Mouse (Mus musculus) midbrain, embryonic 13.5 days (tissue): ENCODE data around the gene Myh11. TPM values are rescaled to one million over a fixed set of nuclear protein-coding genes. Genes with fewer than 3 reads are reported as not detected.

Source experiments
- ATAC-seq: fragments of 200-750 bp; cut with Nextera tagmentation; 2 replicates; pipeline ENCODE4 v1.8.0; 2017; ENCODE audit warnings: mild to moderate bottlenecking, moderate TSS enrichment, moderate library complexity
- H3K27ac ChIP-seq: fragments of 300-500 bp; sonication (generic); 2 replicates; pipeline ENCODE4 v1.5.1; 2015; ENCODE audit warnings: inconsistent platforms, mild to moderate bottlenecking, moderate library complexity
- H3K27me3 ChIP-seq: fragments of 300-500 bp; sonication (generic); 2 replicates; pipeline ENCODE4 v1.6.1; 2015; ENCODE audit warnings: mild to moderate bottlenecking, inconsistent platforms
- H3K36me3 ChIP-seq: fragments of 300-500 bp; sonication (generic); 2 replicates; pipeline ENCODE4 v1.6.1; 2015; ENCODE audit warnings: mild to moderate bottlenecking, inconsistent platforms
- H3K4me1 ChIP-seq: fragments of 300-500 bp; sonication (generic); replicated peaks from 2 replicates; pipeline ENCODE4 v1.6.1; 2015; ENCODE audit warnings: inconsistent platforms
- H3K4me2 ChIP-seq: fragments of 300-500 bp; sonication (generic); replicated peaks from 2 replicates; pipeline ENCODE4 v1.6.1; 2015; ENCODE audit warnings: moderate library complexity, mild to moderate bottlenecking, inconsistent platforms
- H3K4me3 ChIP-seq: fragments of 300-500 bp; sonication (generic); replicated peaks from 2 replicates; pipeline ENCODE4 v1.5.1; 2015; ENCODE audit warnings: mild to moderate bottlenecking, inconsistent platforms
- H3K9ac ChIP-seq: fragments of 300-500 bp; sonication (generic); replicated peaks from 2 replicates; pipeline ENCODE4 v1.6.1; 2015; ENCODE audit warnings: mild to moderate bottlenecking, inconsistent platforms
- H3K9me3 ChIP-seq: fragments of 300-500 bp; sonication (generic); 2 replicates; pipeline ENCODE4 v1.6.1; 2016; ENCODE audit warnings: mild to moderate bottlenecking, inconsistent platforms
- WGBS: fragments of 180-500 bp; shearing (Covaris S2); methylation state at CpG from one replicate; pipeline ENCODE4 v1.1.7; 2015; 5-methylcytosine and 5-hydroxymethylcytosine counted together
- polyA plus RNA-seq: library from polyadenylated mRNA; unstranded; fragments of >200 nt; fragmentation: Nextera tagmentation; extraction: Ambion mirVana; gene quantifications from 2 replicates; pipeline ENCODE4 v1.2.1, GENCODE M21; 2015

Myh11 gene
- polyA plus RNA-seq, 1 experiment from 2014 or later: 0.39 TPM

DNA sequence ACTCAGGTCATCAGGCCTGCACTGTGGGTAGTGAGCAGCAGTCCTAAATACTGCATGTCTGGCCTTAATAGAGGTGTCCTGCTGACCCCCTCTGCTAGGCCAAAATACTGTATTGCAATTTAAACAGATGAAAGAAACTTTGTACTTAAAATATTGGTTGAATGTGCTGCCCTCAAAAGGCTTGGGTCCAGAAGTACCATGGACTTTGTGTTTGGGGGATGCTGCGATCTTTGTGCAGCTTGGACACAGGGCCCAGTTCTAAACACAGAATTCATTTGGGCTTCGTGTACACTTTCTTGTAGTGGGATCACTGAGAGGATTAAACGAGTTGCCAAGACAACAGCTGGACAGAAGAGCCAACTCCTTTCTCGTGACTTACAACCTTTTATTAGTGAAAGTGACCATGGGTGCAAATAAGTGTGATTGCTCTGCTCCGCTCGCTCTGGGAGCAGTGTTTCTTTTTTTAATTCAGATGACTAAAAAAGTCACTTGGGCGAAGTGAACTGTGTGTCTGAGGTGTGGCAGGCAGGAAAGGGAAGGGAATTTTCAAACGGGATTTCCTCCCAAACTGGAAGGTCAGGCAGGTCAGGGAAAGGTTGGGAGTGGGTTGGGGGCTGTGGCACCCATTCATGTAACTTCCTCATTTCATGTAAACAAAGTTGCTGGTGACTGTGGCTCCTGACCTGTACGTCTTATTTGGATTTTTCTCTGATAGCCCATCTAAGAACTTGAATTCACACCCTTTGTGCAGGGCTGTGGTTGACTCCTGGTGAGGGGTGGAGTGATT is 96.8 kb downstream of the Myh11 start:
- H3K36me3 ChIP-seq: peaks cover 35% of the 10 kb centered on the region
- H3K4me2 ChIP-seq: no peak overlapping the region
- H3K27ac ChIP-seq: no peak overlapping the region; the same call in 1 of the 2 replicates
- WGBS: 44% methylated on average over 9 of the region's 9 CpGs
- H3K4me3 ChIP-seq: no peak overlapping the region
- no peaks in the 10 kb centered on the region for H3K9me3 ChIP-seq
- H3K27me3 ChIP-seq: no peaks in the 10 kb centered on the region
- H3K9ac ChIP-seq: no peak overlapping the region
- no peaks in the 10 kb centered on the region for H3K4me1 ChIP-seq
- no peak for ATAC-seq

GRCm38 (mm10) chr16:14185516-14185915 is 105.7 kb downstream of the Myh11 start:
- H3K9me3 ChIP-seq: no peaks in the 10 kb centered on the region
- H3K4me2 ChIP-seq: no peak overlapping the region
- H3K27me3 ChIP-seq: no peaks in the 10 kb centered on the region
- H3K9ac ChIP-seq: no peak overlapping the region
- peaks cover 78% of the 10 kb centered on the region for H3K36me3 ChIP-seq
- no peak overlapping the region for H3K4me3 ChIP-seq
- ATAC-seq: no peak
- no peaks in the 10 kb centered on the region for H3K4me1 ChIP-seq
- 92% methylated on average over 5 of the region's 5 CpGs for WGBS
- no peak overlapping the region for H3K27ac ChIP-seq

DNA sequence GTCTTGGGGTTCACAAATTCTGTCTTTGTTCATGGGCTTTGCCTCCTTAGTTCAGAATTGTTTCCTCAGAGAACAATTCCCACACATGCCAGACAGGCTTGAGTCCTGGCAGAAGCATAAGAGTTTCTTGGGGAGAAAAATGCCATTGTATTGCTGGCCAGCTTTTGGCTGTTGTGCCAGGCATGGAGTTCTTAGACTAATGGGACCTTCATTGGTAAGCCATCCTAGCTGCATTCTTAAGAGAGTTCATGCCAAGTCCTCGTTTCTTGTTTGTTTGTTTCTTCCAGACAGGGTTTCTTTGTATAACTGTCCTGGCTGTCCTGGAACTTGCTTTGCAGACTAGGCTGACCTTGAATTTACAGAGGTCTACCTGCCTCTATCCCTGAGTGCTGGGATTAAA is 107.3 kb downstream of the Myh11 start:
- Histone ChIP-seq H3K4me1 (no peaks in the 10 kb centered on the region), H3K4me2 (no peak overlapping the region), H3K27me3 (no peaks in the 10 kb centered on the region), H3K9ac (no peak overlapping the region), H3K9me3 (no peaks in the 10 kb centered on the region), H3K4me3 (no peak overlapping the region), H3K27ac (no peak overlapping the region), H3K36me3 (peaks cover 65% of the 10 kb centered on the region)
- WGBS: 69% methylated on average over 1 of the region's 1 CpGs
- no peak for ATAC-seq

- no peak overlapping the region for H3K4me2 ChIP-seq
- H3K9ac ChIP-seq: no peak overlapping the region
- no peak overlapping the region for H3K27ac ChIP-seq
- H3K9me3 ChIP-seq: no peaks in the 10 kb centered on the region
- WGBS: 96% methylated on average over 5 of the region's 5 CpGs
- no peaks in the 10 kb centered on the region for H3K27me3 ChIP-seq
- no peak for ATAC-seq
- H3K36me3 ChIP-seq: peaks cover 64% of the 10 kb centered on the region
- H3K4me3 ChIP-seq: no peak overlapping the region
- no peaks in the 10 kb centered on the region for H3K4me1 ChIP-seq
These were observed 108.8 kb downstream of the Myh11 start for GRCm38 (mm10) chr16:14182360-14182759.

GRCm38 (mm10) chr16:14180163-14180733 is 110.9 kb downstream of the Myh11 start:
- Histone ChIP-seq H3K9me3 (no peaks in the 10 kb centered on the region), H3K36me3 (peaks cover 65% of the 10 kb centered on the region), H3K27me3 (no peaks in the 10 kb centered on the region), H3K4me2 (no peak overlapping the region), H3K4me1 (no peaks in the 10 kb centered on the region), H3K4me3 (no peak overlapping the region), H3K9ac (no peak overlapping the region), H3K27ac (no peak overlapping the region)
- ATAC-seq: peak; percentile 45; the same call in 1 of the 2 replicates
- WGBS: 88% methylated on average over 6 of the region's 6 CpGs

GRCm38 (mm10) chr16:14178041-14178440 is 113.1 kb downstream of the Myh11 start:
- WGBS: 82% methylated on average over 3 of the region's 3 CpGs
- no peaks in the 10 kb centered on the region for H3K4me1 ChIP-seq
- no peaks in the 10 kb centered on the region for H3K27me3 ChIP-seq
- no peak overlapping the region for H3K4me2 ChIP-seq
- H3K4me3 ChIP-seq: no peak overlapping the region
- no peak for ATAC-seq
- peaks cover 68% of the 10 kb centered on the region for H3K36me3 ChIP-seq
- H3K27ac ChIP-seq: no peak overlapping the region
- H3K9ac ChIP-seq: no peak overlapping the region
- H3K9me3 ChIP-seq: no peaks in the 10 kb centered on the region

GRCm38 (mm10) chr16:14169706-14170105 is 121.5 kb downstream of the Myh11 start:
- H3K36me3 ChIP-seq: peaks cover 59% of the 10 kb centered on the region
- 93% methylated on average over 1 of the region's 1 CpGs for WGBS
- no peak overlapping the region for H3K4me2 ChIP-seq
- ATAC-seq: no peak
- H3K27ac ChIP-seq: no peak overlapping the region
- H3K4me3 ChIP-seq: no peak overlapping the region
- H3K9ac ChIP-seq: no peak overlapping the region
- peaks cover 9% of the 10 kb centered on the region for H3K4me1 ChIP-seq
- no peaks in the 10 kb centered on the region for H3K27me3 ChIP-seq
- no peaks in the 10 kb centered on the region for H3K9me3 ChIP-seq

DNA sequence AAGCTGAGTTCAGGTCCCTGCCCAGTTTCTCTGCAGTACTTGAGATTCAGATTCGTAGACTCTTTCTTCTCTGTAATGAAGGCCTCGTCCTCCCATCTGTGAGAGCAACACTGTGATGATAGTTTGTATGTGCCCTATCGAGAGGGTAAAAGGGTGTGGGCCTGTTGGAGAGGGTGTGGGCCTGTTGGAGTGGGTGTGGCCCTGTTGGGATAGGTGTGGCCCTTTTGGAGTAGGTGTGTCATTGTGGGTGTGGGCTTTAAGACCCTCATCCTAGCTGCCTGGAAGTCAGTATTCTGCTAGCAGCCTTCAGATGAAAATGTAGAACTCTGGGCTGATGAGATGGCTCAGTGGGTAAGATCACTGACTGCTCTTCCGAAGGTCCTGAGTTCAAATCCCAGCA is 124.7 kb downstream of the Myh11 start:
- Histone ChIP-seq H3K36me3 (peaks cover 29% of the 10 kb centered on the region), H3K4me3 (no peak overlapping the region), H3K9ac (no peak overlapping the region), H3K27ac (no peak overlapping the region), H3K27me3 (no peaks in the 10 kb centered on the region), H3K4me1 (peaks cover 27% of the 10 kb centered on the region), H3K9me3 (no peaks in the 10 kb centered on the region), H3K4me2 (no peak overlapping the region)
- WGBS: 95% methylated on average over 4 of the region's 4 CpGs
- ATAC-seq: no peak

DNA sequence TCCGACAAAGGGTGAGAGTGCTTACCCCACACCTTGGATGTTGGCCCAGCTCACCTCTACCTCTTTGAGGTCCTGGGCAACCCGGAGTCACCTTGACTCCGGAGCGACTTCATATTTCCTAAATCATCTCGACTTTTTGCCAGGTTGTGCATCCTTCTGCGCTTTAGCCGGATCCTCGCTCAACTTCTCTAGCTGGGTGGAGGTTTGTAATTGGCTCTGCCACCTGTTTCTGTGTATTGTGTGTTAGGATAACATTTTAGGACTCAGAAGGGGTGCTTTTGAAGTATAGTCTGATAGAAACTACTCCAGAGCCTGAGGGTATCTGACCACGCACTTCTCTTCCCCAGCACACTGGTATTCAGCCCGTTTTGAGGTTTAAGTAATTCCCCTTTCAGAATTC is 127.4 kb downstream of the Myh11 start:
- H3K4me1 ChIP-seq: peaks cover 27% of the 10 kb centered on the region
- no peaks in the 10 kb centered on the region for H3K9me3 ChIP-seq
- no peak for ATAC-seq
- H3K27me3 ChIP-seq: no peaks in the 10 kb centered on the region
- peak overlapping the region; percentile 67 for H3K4me3 ChIP-seq
- peak overlapping the region; percentile 83 for H3K4me2 ChIP-seq
- no peak overlapping the region for H3K27ac ChIP-seq
- H3K36me3 ChIP-seq: peaks cover 5% of the 10 kb centered on the region
- H3K9ac ChIP-seq: peak overlapping the region; percentile 85
- 4% methylated on average over 10 of the region's 10 CpGs for WGBS

- peak; percentile 82 for ATAC-seq
- WGBS: under 1% methylated on average over 43 of the region's 43 CpGs
- H3K36me3 ChIP-seq: no peaks in the 10 kb centered on the region
These were observed 128.2 kb downstream of the Myh11 start, which contains the start of the genes Nde1 and Marf1 for GRCm38 (mm10) chr16:14162988-14163416. Gene Nde1 (plus strand): TSS chr16:14163275. Gene Marf1 (minus strand): TSS chr16:14163351.

GRCm38 (mm10) chr16:14160941-14161340 is 130.2 kb downstream of the Myh11 start:
- no peak for ATAC-seq
- H3K36me3 ChIP-seq: no peaks in the 10 kb centered on the region
- H3K4me2 ChIP-seq: no peak overlapping the region
- no peak overlapping the region for H3K9ac ChIP-seq
- no peak overlapping the region for H3K4me3 ChIP-seq
- no peak overlapping the region for H3K27ac ChIP-seq
- H3K4me1 ChIP-seq: peaks cover 48% of the 10 kb centered on the region
- H3K27me3 ChIP-seq: no peaks in the 10 kb centered on the region
- H3K9me3 ChIP-seq: no peaks in the 10 kb centered on the region
- 88% methylated on average over 1 of the region's 1 CpGs for WGBS

More at GRCm38 (mm10) chr16:14162988-14163416, 128.2 kb downstream of the Myh11 start, which contains the start of the genes Nde1 and Marf1:
- Histone ChIP-seq H3K9me3 (no peaks in the 10 kb centered on the region), H3K27ac (peak within 1 kb of the TSS; percentile 61), H3K4me3 (peak within 1 kb of the TSS; percentile 67), H3K4me2 (peak within 1 kb of the TSS; percentile 83), H3K27me3 (no peaks in the 10 kb centered on the region), H3K9ac (peak within 1 kb of the TSS; percentile 85), H3K4me1 (peaks cover 33% of the 10 kb centered on the region)

DNA sequence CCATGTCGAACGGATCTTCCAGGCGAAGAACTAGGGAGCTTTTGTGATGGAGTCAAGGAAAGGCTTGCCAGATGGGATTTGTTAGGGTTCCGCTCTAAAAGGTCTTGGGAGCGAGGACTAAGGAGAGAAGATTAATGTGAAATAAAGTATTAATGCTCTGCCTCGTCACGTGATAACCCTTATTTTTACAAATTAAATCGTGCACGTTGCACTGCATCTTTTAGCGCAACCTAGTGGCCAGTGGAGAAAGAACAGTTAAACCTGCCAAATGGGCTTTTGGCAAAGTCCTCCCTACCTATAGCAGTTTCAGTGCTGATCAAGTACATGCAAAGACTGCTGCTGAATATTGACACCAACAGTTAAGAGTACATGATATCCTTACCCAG is 131.4 kb downstream of the Myh11 start:
- Histone ChIP-seq H3K9me3 (no peaks in the 10 kb centered on the region), H3K27me3 (no peaks in the 10 kb centered on the region), H3K36me3 (no peaks in the 10 kb centered on the region), H3K9ac (peak overlapping the region; percentile 71), H3K4me3 (peak overlapping the region; percentile 80), H3K4me2 (peak overlapping the region; percentile 54), H3K27ac (peak overlapping the region; percentile 92), H3K4me1 (peaks cover 40% of the 10 kb centered on the region)
- peak; percentile 35 for ATAC-seq
- under 1% methylated on average over 10 of the region's 10 CpGs for WGBS
